Mouse (Mus musculus) ovary, adult 10 weeks (tissue): ENCODE data around the gene Htr1a. TPM values are rescaled to one million over a fixed set of nuclear protein-coding genes. Genes with fewer than 3 reads are reported as not detected.

Source experiments
- polyA plus RNA-seq: library from polyadenylated mRNA; stranded (reverse); fragments of 350-450 nt; fragmentation: Illumina TruSeq; extraction: RNeasy Lipid Tissue Mini Kit (QIAGEN cat#74804); gene quantifications from one replicate; pipeline ENCODE4 v1.2.3, GENCODE M21; 2014

The Htr1a gene
- polyA plus RNA-seq: not detected

DNA sequence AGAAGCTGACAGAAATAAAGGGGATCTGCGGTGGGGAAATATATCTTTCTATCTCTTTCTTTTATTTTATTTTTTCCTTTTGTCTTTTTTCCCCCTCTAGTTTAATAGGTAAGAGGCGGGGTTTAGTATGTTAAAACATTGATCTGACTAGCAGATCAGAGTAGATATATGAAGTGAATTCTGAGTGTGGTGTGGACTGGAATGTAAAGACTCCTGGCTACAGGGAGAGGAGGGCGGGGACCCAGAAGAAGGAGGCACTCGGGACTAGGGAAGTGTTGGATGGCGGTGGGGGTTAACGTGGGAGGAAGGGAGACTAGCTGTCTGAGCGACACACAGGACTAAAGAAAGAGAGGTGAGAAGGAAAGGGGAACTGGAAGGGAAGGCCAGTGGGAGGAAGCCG is at the start of gene Htr1a:
Htr1a (plus strand) TSS at position 301 of the 400 bp plus-strand sequence.

Other genes starting within 250 kb of the Htr1a start
- 27.6 TPM for gene Rnf180, start 148.8 kb upstream of the Htr1a start, polyA plus RNA-seq